8 mouse cellular contexts compared by ENCODE assay signal in genomic region chrX:153007685-153008047, GRCm38 (mm10). TPM values are rescaled to one million over a fixed set of nuclear protein-coding genes. Genes with fewer than 3 reads are reported as not detected.
DNase-seq lines count a peak whose midpoint lies in the region; ATAC-seq lines count a peak whose summit lies in the region.

No protein-coding gene starts in this region.

- 0 out of 2 replicates have a peak, but pooled peaks cover 2% of the 10 kb centered on the region for H3K4me1 ChIP-seq in kidney, embryonic 15.5 days
- no peaks in the 10 kb centered on the region for H3K4me1 ChIP-seq in embryonic facial prominence, embryonic 10.5 days
- no peaks in the 10 kb centered on the region for H3K4me1 ChIP-seq in hindbrain, embryonic 13.5 days (replicated peaks)
- no peaks in the 10 kb centered on the region for H3K4me1 ChIP-seq in midbrain, embryonic 12.5 days

- 0 out of 2 replicates have a peak, but pooled peaks have one; percentile 6 for ATAC-seq in kidney, embryonic 15.5 days (replicated peaks; ENCODE audit: low FRiP score)
- peak; percentile 66 for ATAC-seq in hindbrain, embryonic 13.5 days (ENCODE audit: low FRiP score)
- no peak for ATAC-seq in midbrain, embryonic 12.5 days (ENCODE audit: low FRiP score, low read depth)
- ATAC-seq in frontal cortex, adult (ENCODE audit: low TSS enrichment): no peak

- H3K27ac ChIP-seq in kidney, embryonic 15.5 days: no peak overlapping the region
- peak overlapping the region; percentile 89 for H3K27ac ChIP-seq in embryonic facial prominence, embryonic 10.5 days (replicated peaks)
- H3K27ac ChIP-seq in hindbrain, embryonic 13.5 days: peak overlapping the region; percentile 87
- H3K27ac ChIP-seq in midbrain, embryonic 12.5 days (replicated peaks): peak overlapping the region; percentile 84

- 37% methylated on average over 9 of the region's 9 CpGs for WGBS in kidney, embryonic 15.5 days
- WGBS in embryonic facial prominence, embryonic 10.5 days: 33% methylated on average over 9 of the region's 9 CpGs
- WGBS in hindbrain, embryonic 13.5 days: 34% methylated on average over 9 of the region's 9 CpGs
- 40% methylated on average over 9 of the region's 9 CpGs for WGBS in midbrain, embryonic 12.5 days

- no peaks in the 10 kb centered on the region for H3K9me3 ChIP-seq in kidney, embryonic 15.5 days (replicated peaks)
- H3K9me3 ChIP-seq in embryonic facial prominence, embryonic 10.5 days: 0 out of 2 replicates have a peak, but pooled peaks cover 3% of the 10 kb centered on the region
- no peaks in the 10 kb centered on the region for H3K9me3 ChIP-seq in hindbrain, embryonic 13.5 days
- H3K9me3 ChIP-seq in midbrain, embryonic 12.5 days: no peaks in the 10 kb centered on the region

- peak overlapping the region; percentile 38; the same call in 1 of the 2 replicates for H3K9ac ChIP-seq in kidney, embryonic 15.5 days
- peak overlapping the region; percentile 74 for H3K9ac ChIP-seq in hindbrain, embryonic 13.5 days
- peak overlapping the region; percentile 62 for H3K9ac ChIP-seq in midbrain, embryonic 12.5 days (replicated peaks)

- DNase-seq in kidney, postnatal 36 days: no peak
- DNase-seq in embryonic facial prominence, embryonic 10.5 days (ENCODE audit: low spot score): no peak
- no peak for DNase-seq in urinary bladder, postnatal 10 days (ENCODE audit: low spot score)
- DNase-seq in gastrocnemius, postnatal 4 days (ENCODE audit: low spot score in 2 of 2): no peak

- H3K36me3 ChIP-seq in kidney, embryonic 15.5 days: no peaks in the 10 kb centered on the region
- H3K36me3 ChIP-seq in embryonic facial prominence, embryonic 10.5 days (replicated peaks): no peaks in the 10 kb centered on the region
- no peaks in the 10 kb centered on the region for H3K36me3 ChIP-seq in hindbrain, embryonic 13.5 days
- no peaks in the 10 kb centered on the region for H3K36me3 ChIP-seq in midbrain, embryonic 12.5 days

- H3K4me2 ChIP-seq in kidney, embryonic 15.5 days: peak overlapping the region; percentile 69
- H3K4me2 ChIP-seq in hindbrain, embryonic 13.5 days: peak overlapping the region; percentile 57
- peak overlapping the region; percentile 57 for H3K4me2 ChIP-seq in midbrain, embryonic 12.5 days (replicated peaks)

- H3K4me3 ChIP-seq in kidney, embryonic 15.5 days (replicated peaks): peak overlapping the region; percentile 63
- H3K4me3 ChIP-seq in embryonic facial prominence, embryonic 10.5 days: peak overlapping the region; percentile 67
- peak overlapping the region; percentile 53 for H3K4me3 ChIP-seq in hindbrain, embryonic 13.5 days
- H3K4me3 ChIP-seq in midbrain, embryonic 12.5 days: peak overlapping the region; percentile 59

- H3K27me3 ChIP-seq in kidney, embryonic 15.5 days: peaks cover 28% of the 10 kb centered on the region
- H3K27me3 ChIP-seq in embryonic facial prominence, embryonic 10.5 days (replicated peaks; ENCODE audit: low read depth, poor library complexity, severe bottlenecking): peaks cover 49% of the 10 kb centered on the region
- H3K27me3 ChIP-seq in hindbrain, embryonic 13.5 days: 0 out of 2 replicates have a peak, but pooled peaks cover 2% of the 10 kb centered on the region
- peaks cover 13% of the 10 kb centered on the region for H3K27me3 ChIP-seq in midbrain, embryonic 12.5 days

RNA-seq across cellular contexts. Expression of gene Usp51, which starts 1.4 kb away (rescaled TPM):
- polyA plus RNA-seq in kidney, embryonic 15.5 days (2015; fragmentation: Nextera tagmentation; extraction: Ambion mirVana): 0.95 and 1.2 TPM in 2 replicates
- polyA plus RNA-seq in embryonic facial prominence, embryonic 10.5 days (2016; fragmentation: Nextera tagmentation; extraction: Ambion mirVana): 3.7 and 4.0 TPM in 2 replicates
- polyA plus RNA-seq in hindbrain, embryonic 13.5 days (2015; fragmentation: Nextera tagmentation; extraction: Ambion mirVana): 1.6 and 1.8 TPM in 2 replicates
- polyA plus RNA-seq in midbrain, embryonic 12.5 days (2016; fragmentation: Nextera tagmentation; extraction: Ambion mirVana): 4.0 and 5.0 TPM in 2 replicates
- total RNA-seq in gastrocnemius, postnatal 4 days (2021): under 1 TPM; 0.59 to 0.73 TPM

RNA-seq across cellular contexts. Expression of gene Mageh1, which starts 29.7 kb away (rescaled TPM):
- 51.9 and 52.6 TPM in 2 replicates for polyA plus RNA-seq in kidney, embryonic 15.5 days (2015; fragmentation: Nextera tagmentation; extraction: Ambion mirVana)
- 66.0 and 66.1 TPM in 2 replicates for polyA plus RNA-seq in embryonic facial prominence, embryonic 10.5 days (2016; fragmentation: Nextera tagmentation; extraction: Ambion mirVana)
- 121 and 126 TPM in 2 replicates for polyA plus RNA-seq in hindbrain, embryonic 13.5 days (2015; fragmentation: Nextera tagmentation; extraction: Ambion mirVana)
- polyA plus RNA-seq in midbrain, embryonic 12.5 days (2016; fragmentation: Nextera tagmentation; extraction: Ambion mirVana): 96.0 and 98.9 TPM in 2 replicates
- total RNA-seq in gastrocnemius, postnatal 4 days (2021): 10 to 100 TPM; 18.3 to 20.7 TPM

Comparison
In these comparisons a context has a peak if more than half of its experiments do, and no peak if none do; other contexts are left out.
1. ATAC-seq: peak in kidney, embryonic 15.5 days (single experiment) and hindbrain, embryonic 13.5 days (single experiment); none in midbrain, embryonic 12.5 days (single experiment) and frontal cortex, adult (single experiment).
2. Peak in every context shown above with its lines, with median percentiles within 50 percentile points of each other: H3K4me2 ChIP-seq, H3K4me3 ChIP-seq and H3K9ac ChIP-seq.